Mouse (Mus musculus) midbrain, postnatal 0 days (tissue): ENCODE data around the gene Rora. TPM values are rescaled to one million over a fixed set of nuclear protein-coding genes. Genes with fewer than 3 reads are reported as not detected.

Experiments used
- ATAC-seq: fragments of 200-750 bp; cut with Nextera tagmentation; 2 replicates; pipeline ENCODE4 v1.8.0; 2017; ENCODE audit warnings: moderate number of reproducible peaks, mild to moderate bottlenecking, moderate TSS enrichment, moderate library complexity; ENCODE audit not compliant: low FRiP score
- DNase-seq: peaks from one replicate; pipeline ENCODE4 v3.0.0-alpha.2; 2015; ENCODE audit warnings: low spot score
- H3K27ac ChIP-seq: fragments of 300-500 bp; sonication (generic); 2 replicates; pipeline ENCODE4 v1.5.1; 2014; ENCODE audit warnings: low read depth, mild to moderate bottlenecking, low read length, mixed read lengths
- H3K27me3 ChIP-seq: fragments of 300-500 bp; sonication (generic); 2 replicates; pipeline ENCODE4 v1.6.1; 2014; ENCODE audit warnings: low read length, control low read depth, mixed read lengths; ENCODE audit not compliant: insufficient read depth
- H3K36me3 ChIP-seq: fragments of 300-500 bp; sonication (generic); 2 replicates; pipeline ENCODE4 v1.6.1; 2014; ENCODE audit warnings: low read length, control low read depth, mixed read lengths; ENCODE audit not compliant: insufficient read depth
- H3K4me1 ChIP-seq: fragments of 300-500 bp; sonication (generic); 2 replicates; pipeline ENCODE4 v1.6.1; 2014; ENCODE audit warnings: mild to moderate bottlenecking, control low read depth, antibody characterized with exemption, low read length, mixed read lengths; ENCODE audit not compliant: insufficient read depth
- H3K4me2 ChIP-seq: fragments of 300-500 bp; sonication (generic); 2 replicates; pipeline ENCODE4 v1.6.1; 2014; ENCODE audit warnings: low read depth, mild to moderate bottlenecking, low read length, mixed read lengths; ENCODE audit not compliant: poor library complexity, severe bottlenecking
- H3K4me3 ChIP-seq: fragments of 300-500 bp; sonication (generic); 2 replicates; pipeline ENCODE4 v1.5.1; 2014; ENCODE audit warnings: low read depth, mild to moderate bottlenecking, low read length, moderate library complexity
- H3K9ac ChIP-seq: fragments of 300-500 bp; sonication (generic); replicated peaks from 2 replicates; pipeline ENCODE4 v1.6.1; 2014; ENCODE audit warnings: mild to moderate bottlenecking, low read length, moderate library complexity, mixed read lengths; ENCODE audit not compliant: poor library complexity, severe bottlenecking
- H3K9me3 ChIP-seq: fragments of 300-500 bp; sonication (generic); 2 replicates; pipeline ENCODE4 v1.6.1; 2016; ENCODE audit warnings: low read length, control low read depth
- CTCF ChIP-seq: IDR thresholded peaks from 2 replicates; pipeline ENCODE4 v1.5.1; 2016; ENCODE audit warnings: antibody characterized with exemption, mild to moderate bottlenecking
- WGBS: fragments of 180-500 bp; shearing (Covaris S2); extraction: QIAGEN DNeasy Blood & Tissue Kit; methylation state at CpG from one replicate; pipeline ENCODE4 v1.1.7; 2014; 5-methylcytosine and 5-hydroxymethylcytosine counted together
- polyA plus RNA-seq: library from polyadenylated mRNA; unstranded; fragments of >200 nt; fragmentation: Nextera tagmentation; extraction: Ambion mirVana; gene quantifications from 2 replicates; pipeline ENCODE4 v1.2.1, GENCODE M21; 2015
- total RNA-seq: library from RNA; depleted of rRNA; stranded (reverse); fragments of >200 nt; gene quantifications from 2 replicates; pipeline ENCODE4 v1.2.3, GENCODE M21; 2014

Rora gene
- total and polyA plus RNA-seq, 2 experiments from 2014 or later, result 28.2 to 49.6 TPM

DNA sequence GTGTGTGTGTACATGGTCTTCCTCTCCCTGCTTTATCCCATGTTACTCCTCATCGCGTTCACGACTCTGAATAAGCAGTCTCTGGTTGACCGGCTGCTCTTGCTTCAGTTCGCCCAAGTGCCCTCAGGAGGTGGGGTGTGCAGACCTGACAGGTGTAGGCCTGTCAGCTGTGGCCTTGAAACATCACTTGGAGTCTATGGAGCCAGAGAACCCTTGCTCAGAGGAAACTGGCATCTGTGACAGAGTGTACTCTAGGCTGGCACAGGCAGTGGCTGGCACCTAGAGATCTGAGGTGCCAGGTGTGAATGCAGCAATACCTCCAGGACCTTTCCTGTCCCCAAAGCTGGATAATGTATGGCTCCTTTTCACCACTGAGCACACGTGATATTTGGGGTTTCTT lies 331.5 kb downstream of the Rora start:
- Histone ChIP-seq H3K27me3 (no peaks in the 10 kb centered on the region), H3K27ac (no peak overlapping the region), H3K36me3 (no peaks in the 10 kb centered on the region), H3K9ac (no peak overlapping the region), H3K4me3 (no peak overlapping the region), H3K4me1 (no peaks in the 10 kb centered on the region), H3K4me2 (no peak overlapping the region), H3K9me3 (no peaks in the 10 kb centered on the region)
- WGBS, result 87% methylated on average over 6 of the region's 6 CpGs
- no peak for ATAC-seq
- no peak for TF ChIP-seq CTCF
- no peak for DNase-seq

DNA sequence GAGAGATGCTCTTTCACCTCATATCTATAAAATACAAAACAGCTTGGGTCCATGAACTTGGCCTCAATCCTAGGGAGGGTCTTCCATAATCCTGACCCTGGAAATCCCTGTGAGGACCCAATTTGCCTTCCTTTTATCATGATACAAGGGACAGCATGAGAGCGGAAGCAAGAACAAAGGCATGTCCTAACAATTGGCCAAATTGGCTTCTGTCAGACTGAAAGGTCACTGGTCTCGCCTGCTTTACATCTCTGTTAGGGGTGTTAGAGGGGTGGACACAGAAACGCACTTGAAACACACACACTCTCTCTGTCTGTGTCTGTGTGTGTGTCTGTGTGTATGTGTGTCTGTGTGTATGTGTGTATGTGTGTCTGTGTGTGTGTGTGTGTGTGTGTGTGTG lies 332.2 kb downstream of the Rora start:
- ATAC-seq (no peak), DNase-seq (no peak)
- no peak for TF ChIP-seq CTCF
- Histone ChIP-seq H3K36me3 (no peaks in the 10 kb centered on the region), H3K4me3 (no peak overlapping the region), H3K4me2 (no peak overlapping the region), H3K9ac (no peak overlapping the region), H3K4me1 (no peaks in the 10 kb centered on the region), H3K9me3 (no peaks in the 10 kb centered on the region), H3K27ac (no peak overlapping the region), H3K27me3 (no peaks in the 10 kb centered on the region)
- WGBS, result 42% methylated on average over 3 of the region's 3 CpGs

DNA sequence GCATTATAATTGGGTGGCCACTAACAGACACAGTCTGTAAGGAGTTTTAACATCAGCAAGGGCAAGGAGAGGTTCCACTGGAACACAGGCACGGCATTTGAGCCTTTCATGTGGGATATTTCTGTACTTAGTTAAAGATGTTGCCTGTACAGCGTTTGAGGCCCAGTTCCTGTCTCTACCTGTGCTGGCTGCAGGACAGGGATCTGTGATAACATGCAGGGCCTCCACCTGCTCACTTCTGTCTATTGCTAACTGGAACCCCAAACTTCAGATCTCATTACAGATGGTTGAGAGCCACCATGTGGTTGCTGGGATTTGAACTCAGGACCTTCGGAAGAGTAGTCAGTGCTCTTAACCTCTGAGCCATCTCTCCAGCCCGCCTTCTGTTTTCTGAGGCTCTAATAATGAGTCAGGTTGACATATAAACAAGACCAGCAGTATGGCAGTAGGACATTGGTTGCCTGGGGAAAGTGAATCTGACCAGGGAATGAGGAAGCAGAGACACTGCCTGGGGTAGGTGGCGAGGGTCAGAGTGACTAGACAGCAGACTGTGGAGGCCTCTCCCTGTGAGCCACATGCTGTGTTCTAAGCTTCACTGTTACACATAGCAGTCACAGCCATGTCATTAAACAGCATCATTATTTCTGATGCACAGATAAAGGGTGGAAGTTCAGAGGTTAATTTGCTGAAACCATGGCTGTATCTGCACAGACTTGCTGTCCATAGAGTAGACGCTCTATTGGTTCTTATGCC lies 333.9 kb downstream of the Rora start:
- no peak overlapping the region for H3K27ac ChIP-seq
- H3K36me3 ChIP-seq, result no peaks in the 10 kb centered on the region
- H3K4me3 ChIP-seq, result no peak overlapping the region
- no peaks in the 10 kb centered on the region for H3K4me1 ChIP-seq
- no peak overlapping the region for H3K4me2 ChIP-seq
- H3K9ac ChIP-seq, result no peak overlapping the region
- no peaks in the 10 kb centered on the region for H3K9me3 ChIP-seq
- no peak for TF ChIP-seq CTCF
- DNase-seq, result no peak
- H3K27me3 ChIP-seq, result no peaks in the 10 kb centered on the region
- WGBS, result 81% methylated on average over 6 of the region's 6 CpGs
- ATAC-seq, result no peak

DNA sequence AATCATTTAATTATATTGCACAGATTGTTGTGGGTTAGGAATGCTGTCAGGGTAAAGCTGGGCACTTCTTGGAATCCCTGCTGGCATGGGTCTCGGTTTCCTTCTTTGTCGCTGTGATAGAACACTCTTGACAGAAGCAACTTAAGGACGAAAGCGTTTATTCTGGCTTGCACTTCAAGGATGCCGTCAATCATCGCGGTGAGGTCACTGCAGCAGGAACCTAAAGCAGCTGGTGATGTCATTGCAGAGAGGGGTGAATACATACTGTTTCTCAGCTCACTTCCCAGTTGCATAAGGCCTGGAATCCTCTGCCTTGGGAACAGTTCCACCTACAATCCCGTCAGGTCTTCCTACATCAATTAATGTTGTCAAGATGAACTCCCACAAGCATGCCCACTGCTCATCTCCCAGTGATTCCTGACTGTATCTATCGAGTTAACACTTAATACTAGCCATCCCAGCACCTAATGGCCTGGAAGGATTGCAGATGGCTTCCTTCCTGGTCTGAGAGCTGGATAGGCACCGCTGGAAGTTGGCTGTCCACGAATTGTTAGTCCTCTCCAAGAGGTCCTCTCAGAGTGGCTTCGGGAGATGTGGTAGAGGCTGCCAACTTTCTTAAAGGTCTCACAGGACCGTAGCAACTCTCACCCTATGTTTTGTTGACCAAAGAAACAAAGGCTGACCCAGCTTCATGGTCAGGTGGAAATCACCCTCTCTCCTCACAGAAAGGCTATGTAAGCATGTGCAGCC lies 334.8 kb downstream of the Rora start:
- Histone ChIP-seq H3K9me3 (no peaks in the 10 kb centered on the region), H3K4me2 (no peak overlapping the region), H3K4me3 (no peak overlapping the region), H3K27ac (no peak overlapping the region), H3K36me3 (no peaks in the 10 kb centered on the region), H3K4me1 (no peaks in the 10 kb centered on the region), H3K27me3 (no peaks in the 10 kb centered on the region), H3K9ac (no peak overlapping the region)
- ATAC-seq (no peak), DNase-seq (no peak)
- WGBS, result 85% methylated on average over 13 of the region's 13 CpGs
- no peak for TF ChIP-seq CTCF

DNA sequence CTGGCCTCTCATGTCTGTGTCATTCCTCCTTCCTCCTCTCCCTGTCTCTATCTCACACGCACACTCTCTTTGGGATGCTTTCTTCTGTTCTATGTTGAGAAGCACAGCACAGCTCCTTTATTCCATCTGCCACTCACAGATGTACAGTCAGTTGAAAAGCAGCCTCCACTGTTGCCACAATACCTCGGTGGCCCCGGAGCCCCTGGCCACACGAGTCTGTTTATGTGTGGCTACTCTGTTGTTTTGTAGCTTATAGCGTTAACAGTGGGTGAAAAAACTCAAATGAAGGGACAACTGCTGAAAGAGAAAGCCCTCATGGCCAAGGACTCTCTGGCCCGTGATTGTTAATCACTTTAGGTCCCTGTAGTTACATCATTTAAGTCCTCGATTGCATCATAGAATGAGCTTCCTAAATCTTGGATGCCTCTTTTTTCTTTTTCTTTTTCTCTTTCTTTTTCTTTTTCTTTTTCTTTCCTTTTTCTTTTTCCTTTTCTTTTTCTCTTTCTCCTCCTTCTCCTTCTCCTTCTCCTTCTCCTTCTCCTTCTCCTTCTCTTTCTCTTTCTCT lies 336.4 kb downstream of the Rora start:
- ATAC-seq (no peak), DNase-seq (no peak)
- Histone ChIP-seq H3K4me1 (no peaks in the 10 kb centered on the region), H3K9me3 (no peaks in the 10 kb centered on the region), H3K36me3 (no peaks in the 10 kb centered on the region), H3K27me3 (no peaks in the 10 kb centered on the region), H3K4me3 (no peak overlapping the region), H3K27ac (no peak overlapping the region), H3K9ac (no peak overlapping the region), H3K4me2 (no peak overlapping the region)
- WGBS, result 59% methylated on average over 7 of the region's 7 CpGs
- no peak for TF ChIP-seq CTCF

DNA sequence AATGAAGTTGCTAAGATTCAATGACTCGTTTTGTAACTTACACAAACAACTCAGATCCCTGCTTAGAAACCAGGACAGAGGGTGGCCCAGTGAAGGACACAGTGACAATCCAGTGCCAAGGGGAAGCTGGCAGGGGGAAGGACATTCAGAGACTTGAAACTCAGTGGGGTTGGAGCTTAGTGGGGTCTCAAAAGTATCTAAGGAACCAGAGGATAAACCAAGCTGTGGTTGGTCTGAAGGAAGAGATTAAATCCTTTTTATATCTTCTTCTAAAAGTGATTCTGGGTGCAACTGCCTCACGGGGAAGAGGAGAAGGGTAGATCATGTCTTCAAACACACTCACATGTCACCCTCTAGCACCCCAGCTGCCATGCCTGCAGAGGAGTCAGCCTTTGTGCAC lies 340.3 kb downstream of the Rora start:
- Histone ChIP-seq H3K9me3 (no peaks in the 10 kb centered on the region), H3K9ac (no peak overlapping the region), H3K4me3 (no peak overlapping the region), H3K36me3 (no peaks in the 10 kb centered on the region), H3K4me1 (no peaks in the 10 kb centered on the region), H3K27me3 (no peaks in the 10 kb centered on the region), H3K27ac (no peak overlapping the region), H3K4me2 (no peak overlapping the region)
- peak; percentile 27 for DNase-seq
- 51% methylated on average over 2 of the region's 2 CpGs for WGBS
- TF ChIP-seq CTCF, result no peak
- no peak for ATAC-seq
